Mouse (Mus musculus) urinary bladder, postnatal 14 days (tissue): ENCODE data around the gene Aloxe3.

Experiments
- DNase-seq: peaks from one replicate; pipeline ENCODE4 v3.0.0; 2021; ENCODE audit warnings: low spot score

The Aloxe3 gene

GRCm38 (mm10) chr11:69180120-69180519 is 54.4 kb downstream of the Aloxe3 start:
- DNase-seq: no peak

GRCm38 (mm10) chr11:69185031-69185430 is 59.3 kb downstream of the Aloxe3 start:
- no peak for DNase-seq

- no peak for DNase-seq
Observed at GRCm38 (mm10) chr11:69185936-69186335, 60.2 kb downstream of the Aloxe3 start.

- DNase-seq: peak; percentile 35
Observed at GRCm38 (mm10) chr11:69192840-69193239, 67.1 kb downstream of the Aloxe3 start.

GRCm38 (mm10) chr11:69196766-69197165 is 71.1 kb downstream of the Aloxe3 start:
- DNase-seq: no peak

GRCm38 (mm10) chr11:69197194-69197593 is 71.5 kb downstream of the Aloxe3 start:
- DNase-seq: no peak

GRCm38 (mm10) chr11:69197743-69198142 is 72.0 kb downstream of the Aloxe3 start, which contains the start of gene Alox8:
Alox8 (minus strand) TSS chr11:69197843.
- no peak for DNase-seq
